Mouse (Mus musculus) c-Kit-negative CD71-positive TER-119-positive erythroid progenitor cells, embryonic 14.5 days (primary cell): ENCODE results near the gene Alg9.

Source experiments
- DNase-seq: peaks from one replicate; pipeline ENCODE4 v3.0.0-alpha.2; 2013; ENCODE audit warnings: low read depth, low spot score

Gene Alg9

DNA sequence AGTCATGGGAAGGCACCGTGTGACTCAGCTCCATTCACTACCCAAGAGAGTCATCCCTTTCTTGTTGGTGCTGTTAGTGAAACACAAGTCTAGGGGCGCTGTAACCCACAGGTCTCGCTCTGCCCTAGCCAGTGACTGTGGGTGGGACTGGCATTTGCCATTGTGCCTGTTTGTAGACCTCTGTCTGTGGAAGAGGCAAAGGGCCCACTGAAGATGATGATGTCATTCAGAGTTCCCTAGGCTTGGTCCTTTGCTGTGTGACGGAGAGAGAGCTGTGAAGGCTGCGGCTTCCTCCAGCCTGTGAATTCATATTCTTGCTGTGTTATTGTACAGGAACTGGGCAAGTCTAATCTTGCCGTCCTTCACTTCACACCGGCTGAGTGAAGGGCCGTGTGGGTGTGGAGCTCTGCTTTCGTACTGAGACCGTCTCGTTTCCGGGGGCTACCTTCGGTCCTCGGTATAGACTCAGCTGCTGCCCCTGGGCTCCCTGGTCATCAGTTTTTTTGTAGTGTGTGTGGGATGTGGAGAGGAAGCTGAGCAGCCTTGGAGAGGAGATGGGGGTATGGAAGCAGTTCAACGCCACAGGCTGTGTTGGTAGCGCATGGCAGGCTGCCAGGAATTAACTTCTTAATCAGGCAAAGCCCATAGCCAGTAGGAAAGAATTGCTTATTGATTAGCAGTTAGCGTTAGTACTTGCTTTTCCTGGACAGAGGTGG is 78.0 kb downstream of the Alg9 start:
- no peak for DNase-seq

- DNase-seq, result peak; percentile 60
Observed at GRCm38 (mm10) chr9:50854376-50854775, 79.6 kb downstream of the Alg9 start.

GRCm38 (mm10) chr9:50855133-50855766 is 80.4 kb downstream of the Alg9 start:
- peak; percentile 51 for DNase-seq

DNA sequence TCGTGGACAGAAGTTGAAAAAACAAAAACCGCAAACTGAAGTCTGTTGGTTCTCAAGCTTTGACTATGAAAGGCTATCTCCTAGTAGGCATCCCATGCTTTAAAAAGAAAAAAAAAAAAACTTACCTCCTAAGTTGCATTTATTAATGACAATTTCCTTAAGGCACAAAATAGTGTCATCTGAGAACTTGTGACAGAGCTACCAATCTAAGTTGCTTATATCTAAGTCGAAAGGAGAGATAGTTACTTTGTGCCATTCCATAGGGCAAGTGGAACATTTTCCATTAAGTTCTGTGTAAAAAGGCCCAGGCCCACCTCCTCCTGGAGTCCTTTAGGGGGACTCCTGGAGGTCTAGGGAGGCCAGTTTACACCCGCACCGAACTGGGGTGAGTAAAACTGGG is 81.0 kb downstream of the Alg9 start:
- DNase-seq, result no peak

DNA sequence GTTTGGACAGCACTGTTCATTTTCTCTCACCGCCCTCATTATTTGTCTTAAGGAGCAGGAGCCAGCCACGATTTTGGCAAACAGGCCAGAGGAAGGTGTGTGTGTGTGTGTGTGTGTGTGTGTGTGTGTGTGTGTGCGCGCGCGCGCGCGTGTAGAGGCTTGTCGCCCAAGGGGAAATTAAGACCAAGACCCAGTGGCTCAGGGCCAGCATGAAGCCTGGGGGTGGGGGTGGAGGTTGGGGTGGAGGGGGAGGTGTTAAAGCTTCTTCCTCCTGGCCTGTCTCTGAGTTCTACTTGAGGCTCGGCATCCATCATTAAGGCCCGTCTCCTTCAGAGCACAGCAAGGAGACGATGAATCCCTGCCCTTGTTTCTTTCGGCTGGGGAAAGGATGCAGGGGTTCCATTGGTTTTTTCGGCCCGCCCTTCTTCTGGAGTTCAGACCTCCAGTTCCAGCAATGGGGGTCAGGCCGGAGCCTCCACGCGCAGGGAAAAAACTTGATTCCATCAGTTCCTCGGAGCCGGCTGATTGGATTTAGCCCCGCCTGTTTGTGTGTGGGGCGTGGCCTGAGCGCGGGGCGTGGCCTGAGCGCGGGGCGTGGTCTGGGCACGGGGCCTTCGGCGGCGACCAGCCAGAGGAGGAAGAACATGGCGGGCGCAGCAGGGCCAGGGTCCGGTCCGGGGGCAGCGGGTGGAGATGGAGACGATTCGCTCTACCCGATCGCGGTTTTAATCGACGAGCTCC is 81.7 kb downstream of the Alg9 start:
- peak; percentile 82 for DNase-seq

DNA sequence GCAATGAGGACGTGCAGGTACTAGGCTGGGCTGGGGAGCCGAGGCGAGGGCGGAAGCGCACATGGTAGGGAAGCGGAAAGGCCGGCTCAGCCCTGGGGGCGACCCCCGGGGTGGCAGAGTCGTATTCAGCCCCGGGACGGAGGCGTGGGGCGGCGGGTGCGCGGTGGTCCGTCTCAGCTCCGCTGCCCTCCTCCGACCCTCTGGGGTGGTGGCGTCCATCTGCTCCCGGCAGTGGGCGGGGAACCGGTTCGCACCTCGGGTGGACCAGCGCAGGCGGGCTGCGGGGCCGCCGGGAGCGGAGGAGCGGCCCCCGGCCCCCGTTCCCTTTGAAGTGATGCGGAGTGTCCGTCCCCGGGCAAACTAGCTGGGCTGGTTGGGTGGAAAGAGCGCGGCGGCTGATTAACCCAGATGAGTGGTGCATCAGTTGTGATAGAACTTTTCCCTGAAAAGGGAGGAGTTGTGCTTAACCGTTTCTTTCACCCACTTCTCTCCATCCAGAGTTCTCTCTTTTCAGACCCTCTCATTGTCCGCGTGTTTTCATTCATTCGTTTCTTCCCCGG is 82.3 kb downstream of the Alg9 start:
- peak; percentile 48 for DNase-seq

- DNase-seq, result no peak
Observed at GRCm38 (mm10) chr9:50858681-50859080, 83.9 kb downstream of the Alg9 start.

DNA sequence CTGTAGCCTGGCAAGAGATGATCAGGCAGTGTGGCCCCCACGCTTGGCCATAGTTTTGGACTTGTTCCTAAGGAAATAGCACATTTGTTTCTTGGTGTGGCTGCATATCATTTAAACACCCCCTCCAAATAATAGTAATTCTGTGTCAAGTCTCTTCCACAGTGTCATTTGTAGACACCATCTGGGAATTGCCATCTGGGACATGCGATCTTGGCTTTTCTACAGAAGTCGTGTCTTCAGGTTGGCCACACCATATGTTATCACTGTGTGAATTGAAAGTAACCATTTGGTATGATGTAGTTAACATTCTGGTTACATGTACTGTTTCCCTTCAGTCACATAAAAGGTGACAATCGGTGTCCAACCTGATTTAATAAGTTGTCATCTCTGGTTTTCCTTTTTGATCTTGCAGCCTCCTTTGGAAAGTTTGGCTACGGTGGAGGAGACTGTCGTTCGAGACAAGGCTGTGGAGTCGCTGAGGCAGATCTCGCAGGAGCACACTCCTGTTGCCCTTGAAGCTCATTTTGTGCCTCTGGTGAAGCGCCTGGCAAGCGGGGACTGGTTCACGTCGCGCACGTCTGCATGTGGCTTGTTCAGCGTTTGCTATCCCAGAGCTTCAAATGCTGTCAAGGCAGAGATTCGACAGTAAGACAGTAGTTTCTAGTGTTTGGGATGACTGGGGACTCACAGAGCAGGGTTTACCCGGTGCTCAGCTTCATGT is 86.5 kb downstream of the Alg9 start:
- no peak for DNase-seq

DNA sequence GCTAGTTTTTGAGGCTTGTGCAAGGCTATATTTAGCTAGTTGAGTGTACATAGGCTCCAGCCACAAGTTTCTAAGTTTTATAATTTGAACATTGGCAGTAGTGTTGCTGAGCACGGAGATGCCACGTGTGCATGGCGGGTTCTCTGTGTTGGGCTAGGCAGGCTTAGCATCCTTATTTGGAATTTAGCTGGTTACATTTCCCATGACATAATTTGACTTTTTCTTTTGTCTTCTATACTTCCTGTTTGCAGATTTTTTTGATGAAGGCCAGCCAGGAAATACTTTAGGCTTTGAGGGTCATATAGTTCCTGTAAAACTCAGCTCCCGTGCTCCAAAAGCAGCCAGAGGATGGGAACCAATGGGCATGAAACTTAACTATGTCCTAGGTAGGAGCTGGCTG is 89.0 kb downstream of the Alg9 start:
- no peak for DNase-seq

DNA sequence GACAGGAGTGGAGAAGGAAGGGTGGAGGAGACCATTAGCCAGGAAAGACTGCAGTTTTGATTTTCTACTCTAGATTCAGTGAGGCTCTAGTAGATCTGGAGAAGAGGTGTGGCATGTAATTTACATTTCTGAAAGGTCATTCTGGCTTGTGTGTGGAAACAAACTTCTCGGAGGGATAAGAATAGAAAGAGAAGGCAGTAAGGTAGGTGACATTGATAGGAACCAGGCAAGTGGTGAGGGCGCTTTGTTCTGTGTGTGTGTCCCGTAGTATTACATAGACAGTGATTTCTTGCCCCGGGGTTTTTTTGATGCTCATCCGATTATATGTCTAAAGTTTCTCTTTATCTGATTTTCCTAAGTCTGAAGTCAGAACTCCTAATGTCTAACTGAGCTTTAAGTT is 90.1 kb downstream of the Alg9 start:
- no peak for DNase-seq

DNA sequence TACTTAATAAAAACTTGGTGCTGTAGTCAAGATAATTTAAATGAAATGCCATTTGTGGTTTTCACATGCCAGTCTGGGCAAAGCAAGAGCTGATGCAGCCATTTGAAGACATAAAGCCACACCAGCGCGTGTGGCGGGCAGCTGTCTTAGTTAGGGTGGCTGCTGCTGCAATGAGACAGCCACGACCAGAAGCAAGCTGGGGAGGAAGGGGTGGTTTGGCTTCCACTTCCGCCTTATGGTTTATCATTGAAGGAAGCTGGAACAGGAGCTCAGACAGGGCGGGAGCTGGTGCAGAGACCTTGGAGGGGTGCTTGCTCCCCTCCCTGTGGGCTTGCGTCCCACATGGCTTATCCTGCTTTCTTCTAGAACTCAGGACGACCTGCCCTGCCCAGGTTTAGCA is 91.0 kb downstream of the Alg9 start:
- no peak for DNase-seq

- DNase-seq, result no peak
Observed at GRCm38 (mm10) chr9:50867015-50867414, 92.2 kb downstream of the Alg9 start.

DNA sequence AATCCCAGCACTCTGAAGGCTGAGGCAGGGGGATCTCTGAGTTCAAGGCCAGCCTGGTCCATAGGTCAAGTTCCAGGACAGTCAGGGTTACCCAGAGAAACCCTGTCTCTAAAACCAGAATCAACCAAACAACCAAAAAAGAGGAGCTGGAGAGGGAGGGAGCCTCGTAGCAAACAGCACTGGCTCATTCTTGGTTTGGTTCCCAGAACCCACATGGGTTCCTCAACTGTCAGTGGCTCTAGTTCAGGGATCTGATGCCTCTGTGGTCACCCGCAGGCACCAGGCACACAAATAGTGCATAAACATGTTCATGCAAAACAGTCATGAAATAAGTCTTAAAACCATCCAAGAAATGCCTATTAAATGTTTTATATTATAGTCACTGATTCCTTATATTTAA is 93.4 kb downstream of the Alg9 start:
- DNase-seq, result no peak

DNA sequence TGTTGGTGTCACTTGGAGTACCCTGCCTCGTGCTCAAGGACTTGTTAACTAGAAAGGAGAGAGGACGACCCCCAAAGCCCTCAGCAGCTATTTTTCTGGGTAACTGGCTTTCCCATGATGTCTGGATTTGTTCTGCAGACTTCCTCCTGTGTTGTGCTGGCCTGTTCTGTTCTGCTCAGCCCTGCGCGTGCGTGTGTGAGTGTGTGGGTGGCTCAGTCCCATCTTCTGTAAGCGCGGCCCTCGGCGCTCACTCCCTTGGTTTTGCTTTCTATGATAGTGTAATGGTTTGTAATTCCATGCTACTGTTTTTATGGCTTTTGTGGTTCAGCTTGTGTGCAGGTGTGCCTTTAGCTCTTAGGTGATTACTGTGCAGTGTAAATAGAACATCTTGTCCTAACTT is 98.4 kb downstream of the Alg9 start:
- no peak for DNase-seq

GRCm38 (mm10) chr9:50874031-50874430 is 99.2 kb downstream of the Alg9 start:
- DNase-seq, result no peak

GRCm38 (mm10) chr9:50875470-50875869 is 100.7 kb downstream of the Alg9 start:
- no peak for DNase-seq

- no peak for DNase-seq
Observed at GRCm38 (mm10) chr9:50876287-50876686, 101.5 kb downstream of the Alg9 start.

GRCm38 (mm10) chr9:50877431-50877830 is 102.6 kb downstream of the Alg9 start:
- DNase-seq, result no peak

DNA sequence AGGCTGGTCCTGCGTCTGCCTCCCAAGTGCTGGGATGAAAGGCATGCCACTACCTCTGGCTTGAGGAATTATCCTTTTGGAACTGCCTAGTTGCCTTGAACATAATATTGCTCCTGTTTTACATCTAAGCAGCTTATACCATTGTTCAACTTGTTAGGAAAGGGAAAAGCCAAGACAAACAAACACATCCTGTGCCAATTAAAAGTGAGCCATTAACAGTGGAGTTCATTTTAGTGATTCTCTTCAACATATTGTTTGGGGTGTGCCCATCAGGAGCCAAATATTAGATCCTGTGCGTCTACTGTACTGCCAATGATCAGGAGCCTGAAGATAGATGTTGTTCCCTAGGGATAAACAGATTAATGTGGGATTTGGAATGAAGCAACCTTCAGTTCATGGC is 107.4 kb downstream of the Alg9 start:
- DNase-seq, result no peak

DNA sequence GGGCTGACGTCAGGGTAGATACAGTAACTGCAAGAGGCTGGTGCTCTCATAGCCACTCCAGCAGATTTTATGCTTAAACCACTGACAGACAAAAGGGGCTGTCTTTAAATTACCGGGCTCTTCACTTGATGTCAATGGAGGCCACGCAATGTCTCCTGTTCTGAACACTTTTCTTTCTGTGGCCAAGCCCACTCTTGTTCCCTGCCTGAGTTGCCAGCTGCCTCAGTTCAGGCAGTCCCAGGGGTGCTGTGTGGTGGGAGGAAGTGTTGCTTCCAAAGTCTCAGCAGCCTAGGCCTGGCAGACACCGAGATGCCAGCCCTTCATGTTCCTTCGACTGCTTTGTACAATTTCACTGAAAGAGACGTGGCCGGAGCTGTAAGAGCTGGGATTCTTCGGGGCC is 109.3 kb downstream of the Alg9 start:
- no peak for DNase-seq

DNA sequence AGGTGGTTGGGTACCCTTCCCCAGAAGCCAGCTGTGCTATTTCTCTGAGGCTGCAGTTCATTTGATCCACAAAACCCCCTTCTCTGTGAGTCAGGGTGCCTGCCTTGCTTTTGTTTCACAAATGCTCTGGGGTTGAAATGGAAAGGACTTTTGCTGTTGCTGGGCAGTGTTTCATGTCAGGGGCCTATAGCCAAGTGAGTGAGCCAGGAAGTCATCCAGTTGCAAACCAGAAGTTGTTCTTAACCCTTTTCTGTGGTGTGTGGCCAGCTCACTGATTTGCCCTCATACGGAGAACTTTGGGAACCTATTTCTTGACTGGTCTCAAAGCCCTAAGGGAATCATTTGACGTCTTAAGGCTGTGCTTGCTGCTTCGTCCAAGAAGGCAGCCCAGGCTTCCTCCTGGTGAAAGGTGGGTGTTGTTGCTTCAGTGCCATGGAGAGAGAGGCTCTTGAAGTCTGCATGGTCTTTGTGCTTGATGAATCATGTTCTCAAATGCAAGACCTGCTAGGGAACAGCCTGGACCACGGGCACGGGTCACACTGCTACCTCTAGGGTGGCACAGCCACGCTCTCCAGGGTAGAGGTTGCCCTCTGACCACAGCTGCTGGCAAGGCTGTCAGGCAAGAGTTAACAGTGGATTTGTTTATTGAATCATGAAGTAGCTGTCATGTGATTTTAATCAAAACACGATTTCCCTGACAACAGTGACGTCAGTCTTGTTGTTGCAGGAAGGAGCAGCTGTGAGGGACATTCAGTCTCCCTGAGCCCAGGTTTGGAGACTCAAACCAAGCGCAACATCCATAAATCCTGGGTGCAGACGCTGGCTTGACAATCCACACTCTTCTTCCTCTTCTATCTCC is 110.2 kb downstream of the Alg9 start:
- DNase-seq, result no peak
